Mouse (Mus musculus) heart, postnatal 0 days (tissue): Measurements from ENCODE around the gene Pde4b. TPM values are rescaled to one million over a fixed set of nuclear protein-coding genes. Genes with fewer than 3 reads are reported as not detected.

Experiments
- ATAC-seq: fragments of 200-750 bp; cut with Nextera tagmentation; 2 replicates; pipeline ENCODE4 v1.8.0; 2017; ENCODE audit warnings: low read depth, moderate number of reproducible peaks, moderate library complexity; ENCODE audit not compliant: insufficient read depth
- DNase-seq: peaks from one replicate; pipeline ENCODE4 v3.0.0-alpha.2; 2016; ENCODE audit warnings: low spot score
- H3K27ac ChIP-seq: fragments of 300-500 bp; sonication (generic); 2 replicates; pipeline ENCODE4 v1.5.1; 2014; ENCODE audit warnings: low read depth, mild to moderate bottlenecking
- H3K27me3 ChIP-seq: fragments of 300-500 bp; sonication (generic); 2 replicates; pipeline ENCODE4 v1.6.1; 2014; ENCODE audit warnings: low read length, mixed read lengths; ENCODE audit not compliant: control insufficient read depth, insufficient read depth
- H3K36me3 ChIP-seq: fragments of 300-500 bp; sonication (generic); replicated peaks from 2 replicates; pipeline ENCODE4 v1.6.1; 2014; ENCODE audit warnings: low read length, mixed read lengths; ENCODE audit not compliant: control insufficient read depth, insufficient read depth
- H3K4me1 ChIP-seq: fragments of 300-500 bp; sonication (generic); 2 replicates; pipeline ENCODE4 v1.6.1; 2014; ENCODE audit warnings: antibody characterized with exemption; ENCODE audit not compliant: control insufficient read depth, insufficient read depth
- H3K4me2 ChIP-seq: fragments of 300-500 bp; sonication (generic); 2 replicates; pipeline ENCODE4 v1.6.1; 2014; ENCODE audit warnings: low read depth, mild to moderate bottlenecking, low read length, moderate library complexity
- H3K4me3 ChIP-seq: fragments of 300-500 bp; sonication (generic); 2 replicates; pipeline ENCODE4 v1.5.1; 2014; ENCODE audit warnings: low read depth, low read length
- H3K9ac ChIP-seq: fragments of 300-500 bp; sonication (generic); replicated peaks from 2 replicates; pipeline ENCODE4 v1.6.1; 2014; ENCODE audit warnings: low read depth, low read length, mixed read lengths
- H3K9me3 ChIP-seq: fragments of 300-500 bp; sonication (generic); replicated peaks from 2 replicates; pipeline ENCODE4 v1.6.1; 2016; ENCODE audit warnings: low read length; ENCODE audit not compliant: control insufficient read depth
- CTCF ChIP-seq: IDR thresholded peaks from 2 replicates; pipeline ENCODE4 v1.5.1; 2016; ENCODE audit warnings: antibody characterized with exemption, control low read depth, low read depth
- EP300 ChIP-seq: IDR thresholded peaks from 2 replicates; pipeline ENCODE4 v1.6.1; 2016; ENCODE audit warnings: antibody characterized with exemption, low read depth
- WGBS: fragments of 180-500 bp; shearing (Covaris S2); extraction: QIAGEN DNeasy Blood & Tissue Kit; methylation state at CpG from one replicate; pipeline ENCODE4 v1.1.7; 2014; 5-methylcytosine and 5-hydroxymethylcytosine counted together
- polyA plus RNA-seq: library from polyadenylated mRNA; unstranded; fragments of >200 nt; fragmentation: Nextera tagmentation; extraction: Ambion mirVana; gene quantifications from 2 replicates; pipeline ENCODE4 v1.2.1, GENCODE M21; 2015
- total RNA-seq: library from RNA; depleted of rRNA; stranded (reverse); fragments of >200 nt; gene quantifications from 2 replicates; pipeline ENCODE4 v1.2.3, GENCODE M21; 2014; ENCODE audit warnings: low replicate concordance

The Pde4b gene
- total and polyA plus RNA-seq, 2 experiments from 2014 or later = 30.8 to 50.1 TPM

GRCm38 (mm10) chr4:102555566-102555965 is 468.2 kb downstream of the Pde4b start:
- Histone ChIP-seq H3K27me3 (no peaks in the 10 kb centered on the region), H3K9me3 (no peaks in the 10 kb centered on the region), H3K9ac (no peak overlapping the region), H3K27ac (no peak overlapping the region), H3K36me3 (no peaks in the 10 kb centered on the region), H3K4me3 (no peak overlapping the region), H3K4me1 (peaks cover 12% of the 10 kb centered on the region; the same call in 1 of the 2 replicates), H3K4me2 (no peak overlapping the region)
- WGBS = 63% methylated on average over 7 of the region's 7 CpGs
- ATAC-seq (no peak), DNase-seq (no peak)
- no peak for TF ChIP-seq EP300
- no peak for TF ChIP-seq CTCF

- Histone ChIP-seq H3K36me3 (no peaks in the 10 kb centered on the region), H3K27ac (peak overlapping the region; percentile 20; the same call in 1 of the 2 replicates), H3K9me3 (no peaks in the 10 kb centered on the region), H3K4me1 (peaks cover 12% of the 10 kb centered on the region; the same call in 1 of the 2 replicates), H3K9ac (no peak overlapping the region), H3K27me3 (no peaks in the 10 kb centered on the region), H3K4me3 (no peak overlapping the region), H3K4me2 (no peak overlapping the region)
- WGBS = 54% methylated on average over 2 of the region's 2 CpGs
- DNase-seq (no peak), ATAC-seq (no peak)
- no peak for TF ChIP-seq EP300
- no peak for TF ChIP-seq CTCF
These were observed 469.7 kb downstream of the Pde4b start for GRCm38 (mm10) chr4:102557006-102557405.

GRCm38 (mm10) chr4:102557508-102558220 is 470.3 kb downstream of the Pde4b start:
- no peak for TF ChIP-seq EP300
- TF ChIP-seq CTCF = no peak
- peak; percentile 70 for ATAC-seq
- Histone ChIP-seq H3K27ac (peak overlapping the region; percentile 24; the same call in 1 of the 2 replicates), H3K9me3 (no peaks in the 10 kb centered on the region), H3K9ac (no peak overlapping the region), H3K4me3 (no peak overlapping the region), H3K27me3 (no peaks in the 10 kb centered on the region), H3K36me3 (no peaks in the 10 kb centered on the region), H3K4me2 (no peak overlapping the region), H3K4me1 (peaks cover 12% of the 10 kb centered on the region; the same call in 1 of the 2 replicates)
- WGBS = 53% methylated on average over 9 of the region's 9 CpGs
- DNase-seq = peak; percentile 60

- H3K4me1 ChIP-seq = peaks cover 12% of the 10 kb centered on the region; the same call in 1 of the 2 replicates
- no peaks in the 10 kb centered on the region for H3K9me3 ChIP-seq
- no peaks in the 10 kb centered on the region for H3K27me3 ChIP-seq
- H3K36me3 ChIP-seq = no peaks in the 10 kb centered on the region
- ATAC-seq = no peak
- no peak overlapping the region for H3K4me2 ChIP-seq
- 0 out of 2 replicates have a peak overlapping the region, but pooled peaks have one; percentile 24 for H3K27ac ChIP-seq
- WGBS = 36% methylated on average over 3 of the region's 3 CpGs
- H3K4me3 ChIP-seq = no peak overlapping the region
- TF ChIP-seq EP300 (no peak), CTCF (no peak)
- DNase-seq = no peak
- H3K9ac ChIP-seq = no peak overlapping the region
These were observed 471.0 kb downstream of the Pde4b start for GRCm38 (mm10) chr4:102558328-102558727.

- 76% methylated on average over 12 of the region's 12 CpGs for WGBS
These were observed 473.4 kb downstream of the Pde4b start for GRCm38 (mm10) chr4:102560676-102561280.

More at GRCm38 (mm10) chr4:102560676-102561280, 473.4 kb downstream of the Pde4b start:
- Histone ChIP-seq H3K4me3 (no peak overlapping the region), H3K9me3 (no peaks in the 10 kb centered on the region), H3K36me3 (no peaks in the 10 kb centered on the region), H3K4me1 (peaks cover 19% of the 10 kb centered on the region; the same call in 1 of the 2 replicates), H3K9ac (no peak overlapping the region), H3K4me2 (no peak overlapping the region), H3K27ac (no peak overlapping the region), H3K27me3 (no peaks in the 10 kb centered on the region)
- DNase-seq (no peak), ATAC-seq (no peak)
- TF ChIP-seq EP300 = no peak
- no peak for TF ChIP-seq CTCF
